Mouse (Mus musculus): Measurements from ENCODE around the gene Ccdc6.

DNA sequence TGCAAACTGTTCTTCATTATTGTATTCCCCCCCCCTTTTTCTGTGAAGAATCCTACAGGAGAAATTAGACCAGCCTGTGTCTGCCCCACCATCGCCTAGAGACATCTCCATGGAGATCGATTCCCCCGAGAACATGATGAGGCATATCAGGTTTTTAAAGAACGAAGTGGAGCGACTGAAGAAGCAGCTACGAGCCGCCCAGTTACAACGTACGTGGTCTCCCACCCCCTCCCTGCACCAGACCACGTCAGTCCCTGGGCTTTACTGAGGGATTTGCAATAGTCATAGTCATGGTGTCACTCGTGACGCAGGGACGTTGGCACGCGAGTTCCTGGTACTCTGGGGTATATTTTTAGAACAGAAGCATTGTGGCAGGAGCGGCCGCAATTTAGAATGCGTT is 72.1 kb downstream of the Ccdc6 start:
- TF ChIP-seq POLR2A (IDR thresholded peaks at IDR 0.05; ENCODE audit: insufficient read length, low read depth), result no peak
- TF ChIP-seq CEBPB (IDR thresholded peaks at IDR 0.05; ENCODE audit: insufficient read depth, poor library complexity, severe bottlenecking), result no peak
- TF ChIP-seq USF1 (IDR thresholded peaks at IDR 0.05; ENCODE audit: low read depth), result no peak
- no peak for TF ChIP-seq E2F4 (IDR thresholded peaks at IDR 0.05; ENCODE audit: insufficient read depth)
- no peak for TF ChIP-seq POLR2AphosphoS2 (IDR thresholded peaks at IDR 0.05; ENCODE audit: insufficient read length, low read depth)
- TF ChIP-seq MYOG (IDR thresholded peaks at IDR 0.05; ENCODE audit: control insufficient read depth in 1 of 3, insufficient read depth in 1 of 3, insufficient read length in 2 of 3, low read depth in 2 of 3), result no peak
- TF ChIP-seq TCF12 (IDR thresholded peaks at IDR 0.05; ENCODE audit: insufficient read depth, poor library complexity, severe bottlenecking), result no peak
